Comparison of ENCODE assay signal across 28 mouse cellular contexts in genomic region chr12:100943146-100943545, GRCm38 (mm10). TPM values are rescaled to one million over a fixed set of nuclear protein-coding genes. Genes with fewer than 3 reads are reported as not detected.
"Had no signal": no experiment of that assay in that cellular context is flagged by ENCODE, and none has a peak within 500 bp of the region (broad histone marks: within the 10 kb centered on the region; RNA-seq: fewer than 3 reads in every experiment).

No protein-coding gene starts in this region.

- H3K9me3 ChIP-seq: embryonic facial prominence, embryonic 12.5 days; embryonic facial prominence, embryonic 13.5 days; embryonic facial prominence, embryonic 15.5 days; forebrain, embryonic 10.5 days; forebrain, embryonic 12.5 days; forebrain, embryonic 13.5 days; forebrain, embryonic 15.5 days; heart, embryonic 10.5 days had no signal

- H3K4me3 ChIP-seq: embryonic facial prominence, embryonic 10.5 days; embryonic facial prominence, embryonic 12.5 days; embryonic facial prominence, embryonic 13.5 days; embryonic facial prominence, embryonic 15.5 days; erythroblast, embryonic 14.5 days; forebrain, embryonic 10.5 days; forebrain, embryonic 12.5 days; forebrain, embryonic 13.5 days; forebrain, embryonic 15.5 days; gastrocnemius, adult 2 months; heart, adult 2 months; heart, embryonic 10.5 days had no signal

- H3K27ac ChIP-seq: embryonic facial prominence, embryonic 10.5 days; embryonic facial prominence, embryonic 12.5 days; embryonic facial prominence, embryonic 13.5 days; embryonic facial prominence, embryonic 15.5 days; forebrain, embryonic 10.5 days; forebrain, embryonic 12.5 days; forebrain, embryonic 13.5 days; forebrain, embryonic 15.5 days; heart, adult 2 months; heart, embryonic 10.5 days had no signal

- H3K9ac ChIP-seq: embryonic facial prominence, embryonic 12.5 days; embryonic facial prominence, embryonic 13.5 days; embryonic facial prominence, embryonic 15.5 days; forebrain, embryonic 12.5 days; forebrain, embryonic 13.5 days; forebrain, embryonic 15.5 days; forebrain, postnatal 0 days had no signal

- H3K27me3 ChIP-seq: embryonic facial prominence, embryonic 12.5 days; embryonic facial prominence, embryonic 13.5 days; embryonic facial prominence, embryonic 15.5 days; forebrain, embryonic 12.5 days; forebrain, embryonic 13.5 days; forebrain, embryonic 15.5 days had no signal

- H3K4me2 ChIP-seq: embryonic facial prominence, embryonic 12.5 days; embryonic facial prominence, embryonic 13.5 days; embryonic facial prominence, embryonic 15.5 days; forebrain, embryonic 12.5 days; forebrain, embryonic 13.5 days; forebrain, embryonic 15.5 days had no signal

- H3K4me1 ChIP-seq: embryonic facial prominence, embryonic 10.5 days; embryonic facial prominence, embryonic 13.5 days; forebrain, embryonic 10.5 days; forebrain, embryonic 12.5 days; forebrain, embryonic 13.5 days; forebrain, embryonic 15.5 days had no signal

- H3K36me3 ChIP-seq: embryonic facial prominence, embryonic 15.5 days had no signal

- DNase-seq: cerebellum, adult 8-10 months; cerebellum, adult 9-10 months; cerebellum, adult 9-11 months; cerebellum, postnatal 14 days; cerebellum, postnatal 25 days; cerebellum, postnatal 36 days; embryo, embryonic 11 days; forebrain, postnatal 0 days; gastrocnemius, adult 2 months; gastrocnemius, postnatal 10 days; gastrocnemius, postnatal 14 days; gastrocnemius, postnatal 25 days; gastrocnemius, postnatal 36 days; heart, adult 11 months; heart, adult 18-20 months; heart, adult 2 months had no signal

- ATAC-seq: forebrain, embryonic 13.5 days; forebrain, embryonic 14.5 days; forebrain, embryonic 15.5 days; forebrain, embryonic 16.5 days; forebrain, postnatal 0 days had no signal

RNA-seq across cellular contexts. Expression of gene Gpr68, which starts 35.1 kb away (rescaled TPM):
- polyA plus RNA-seq: erythroblast, embryonic 14.5 days had no signal
